Comparison of ENCODE assay signal across 10 mouse cellular contexts in genomic region chr7:121936861-121937630, GRCm38 (mm10). TPM values are rescaled to one million over a fixed set of nuclear protein-coding genes. Genes with fewer than 3 reads are reported as not detected.
DNase-seq lines count a peak whose midpoint lies in the region; ATAC-seq and TF ChIP-seq lines count a peak whose summit lies in the region.
"Had no signal": no experiment of that assay in that cellular context is flagged by ENCODE, and none has a peak within 500 bp of the region (broad histone marks: within the 10 kb centered on the region; RNA-seq: fewer than 3 reads in every experiment).

No protein-coding gene starts in this region.

- no peak for TF ChIP-seq CTCF in left cerebral cortex, adult 2 months (IDR thresholded peaks at IDR 0.05)
- TF ChIP-seq CTCF in brain, embryonic 14.5 days (IDR thresholded peaks at IDR 0.05; ENCODE audit: borderline replicate concordance, extremely low read depth, insufficient read depth, insufficient read length): no peak

- H3K36me3 ChIP-seq in heart, embryonic 11.5 days (ENCODE audit: control insufficient read depth, insufficient read depth, low read length): no peaks in the 10 kb centered on the region
- peaks cover 25% of the 10 kb centered on the region for H3K36me3 ChIP-seq in embryonic facial prominence, embryonic 10.5 days (replicated peaks)
- H3K36me3 ChIP-seq: heart, embryonic 15.5 days had no signal

- H3K27me3 ChIP-seq in heart, embryonic 11.5 days (ENCODE audit: control insufficient read depth, insufficient read depth, low read length): no peaks in the 10 kb centered on the region
- H3K27me3 ChIP-seq in embryonic facial prominence, embryonic 10.5 days (replicated peaks; ENCODE audit: low read depth, poor library complexity, severe bottlenecking): no peaks in the 10 kb centered on the region
- H3K27me3 ChIP-seq: heart, embryonic 15.5 days had no signal

- no peak overlapping the region for H3K9ac ChIP-seq in heart, embryonic 11.5 days (ENCODE audit: low read depth, low read length)
- H3K9ac ChIP-seq: heart, embryonic 15.5 days had no signal

- H3K27ac ChIP-seq in heart, embryonic 11.5 days (ENCODE audit: low read depth, low read length): no peak overlapping the region
- peak overlapping the region; percentile 10; the same call in 1 of the 2 replicates for H3K27ac ChIP-seq in left cerebral cortex, adult 2 months
- H3K27ac ChIP-seq in embryonic facial prominence, embryonic 10.5 days (replicated peaks): 0 out of 2 replicates have a peak overlapping the region, but pooled peaks have one; percentile 8
- H3K27ac ChIP-seq: heart, embryonic 15.5 days had no signal

- 39% methylated on average over 14 of the region's 14 CpGs for WGBS in heart, embryonic 11.5 days (ENCODE audit: insufficient replicate concordance)
- WGBS in embryonic facial prominence, embryonic 10.5 days: 73% methylated on average over 14 of the region's 14 CpGs

- peaks cover 23% of the 10 kb centered on the region for H3K4me1 ChIP-seq in heart, embryonic 11.5 days (ENCODE audit: control insufficient read depth, insufficient read depth, low read length)
- 0 out of 2 replicates have a peak, but pooled peaks cover 3% of the 10 kb centered on the region for H3K4me1 ChIP-seq in embryonic facial prominence, embryonic 10.5 days

- ATAC-seq in heart, embryonic 11.5 days (replicated peaks; ENCODE audit: insufficient number of reproducible peaks, low FRiP score, low TSS enrichment): no peak

- H3K9me3 ChIP-seq in heart, embryonic 11.5 days (replicated peaks; ENCODE audit: control insufficient read depth, low read length): no peaks in the 10 kb centered on the region
- no peaks in the 10 kb centered on the region for H3K9me3 ChIP-seq in embryonic facial prominence, embryonic 10.5 days
- H3K9me3 ChIP-seq: heart, embryonic 15.5 days had no signal

- intact Hi-C loops in left cerebral cortex, adult 2 months (cut with DNase I): loop anchor here (5.0 kb wide), 1 partner anchor 95 kb away; no protein-coding TSS in a partner anchor

- no peak for DNase-seq in heart, adult 11 months
- no peak for DNase-seq in left cerebral cortex, adult 2 months (ENCODE audit: extremely low spot score in 1 of 2, low spot score in 2 of 2)
- no peak for DNase-seq in left cerebral cortex, adult 11 months (ENCODE audit: low spot score)
- DNase-seq in brain, embryonic 14.5 days (ENCODE audit: low read depth): peak; percentile 77
- DNase-seq in embryonic facial prominence, embryonic 10.5 days (ENCODE audit: low spot score): no peak
- no peak for DNase-seq in c-Kit-positive CD71-positive TER-119-positive erythroid progenitor cells, embryonic 14.5 days (ENCODE audit: low spot score)
- DNase-seq in gastrocnemius, postnatal 4 days (ENCODE audit: low spot score in 2 of 2): no peak
- DNase-seq: thymus, adult 2 months had no signal

- H3K4me2 ChIP-seq in heart, embryonic 11.5 days: peak overlapping the region; percentile 25; the same call in 1 of the 2 replicates
- H3K4me2 ChIP-seq: heart, embryonic 15.5 days had no signal

- no peak overlapping the region for H3K4me3 ChIP-seq in heart, embryonic 11.5 days (ENCODE audit: low read depth, low read length)
- H3K4me3 ChIP-seq in left cerebral cortex, adult 2 months: no peak overlapping the region
- H3K4me3 ChIP-seq in embryonic facial prominence, embryonic 10.5 days: no peak overlapping the region
- H3K4me3 ChIP-seq: heart, embryonic 15.5 days had no signal

- TF ChIP-seq POLR2A in brain, embryonic 14.5 days (IDR thresholded peaks at IDR 0.05; ENCODE audit: borderline replicate concordance, extremely low read depth, insufficient read depth, insufficient read length, poor library complexity, severe bottlenecking): no peak

RNA-seq across cellular contexts. Expression of gene Cog7, which starts 44.5 kb away (rescaled TPM):
- 17.4 and 18.6 TPM in 2 replicates for polyA plus RNA-seq in heart, embryonic 11.5 days (2014; fragmentation: Nextera tagmentation; extraction: Ambion mirVana)
- 10 to 100 TPM; 45.5 to 45.8 TPM for total RNA-seq in left cerebral cortex, adult 2 months (2021)
- polyA plus RNA-seq in brain, embryonic 14.5 days (2012; rRNA removed): 12.4 and 18.3 TPM in 2 replicates
- polyA plus RNA-seq in embryonic facial prominence, embryonic 10.5 days (2016; fragmentation: Nextera tagmentation; extraction: Ambion mirVana): 22.0 and 23.0 TPM in 2 replicates
- total RNA-seq in gastrocnemius, postnatal 4 days (2021): 10 to 100 TPM; 12.2 to 14.0 TPM
